8 mouse cellular contexts compared by ENCODE assay signal in genomic region chr4:155992241-155992905, GRCm38 (mm10). TPM values are rescaled to one million over a fixed set of nuclear protein-coding genes. Genes with fewer than 3 reads are reported as not detected.
DNase-seq lines count a peak whose midpoint lies in the region; ATAC-seq and TF ChIP-seq lines count a peak whose summit lies in the region.

B3galt6 (minus strand) TSS chr4:155992649.
Sdf4 (plus strand) TSS chr4:155992872.

- peak within 1 kb of the TSS; percentile 68 for H3K9ac ChIP-seq in hindbrain, postnatal 0 days (replicated peaks; ENCODE audit: low read length)

- peak; percentile 68 for TF ChIP-seq POLR2A in cerebellum, adult 2 months (IDR thresholded peaks at IDR 0.05; ENCODE audit: borderline replicate concordance, insufficient read depth, low read length)

- H3K4me1 ChIP-seq in cerebellum, adult 2 months (ENCODE audit: control insufficient read depth, insufficient read depth, low read length), result peaks cover 12% of the 10 kb centered on the region
- H3K4me1 ChIP-seq in hindbrain, postnatal 0 days (ENCODE audit: insufficient read depth, low read length), result peaks cover 9% of the 10 kb centered on the region

- peaks cover 12% of the 10 kb centered on the region for H3K36me3 ChIP-seq in hindbrain, postnatal 0 days (ENCODE audit: insufficient read depth, low read length)

- H3K27ac ChIP-seq in cerebellum, adult 2 months (ENCODE audit: insufficient read depth, low read length), result peak within 1 kb of the TSS; percentile 99
- peak within 1 kb of the TSS; percentile 98 for H3K27ac ChIP-seq in hindbrain, postnatal 0 days

- H3K27me3 ChIP-seq in cerebellum, adult 2 months (ENCODE audit: control insufficient read depth, insufficient read depth, low read length), result no peaks in the 10 kb centered on the region
- H3K27me3 ChIP-seq in hindbrain, postnatal 0 days (ENCODE audit: insufficient read depth, low read length), result no peaks in the 10 kb centered on the region

- no peaks in the 10 kb centered on the region for H3K9me3 ChIP-seq in hindbrain, postnatal 0 days (ENCODE audit: low read length)

- peak within 1 kb of the TSS; percentile 88 for H3K4me2 ChIP-seq in hindbrain, postnatal 0 days (ENCODE audit: low read depth, low read length)

- peak within 1 kb of the TSS; percentile 90 for H3K4me3 ChIP-seq in cerebellum, adult 2 months (replicated peaks; ENCODE audit: insufficient read depth, low read depth, low read length)
- peak within 1 kb of the TSS; percentile 82 for H3K4me3 ChIP-seq in hindbrain, postnatal 0 days (ENCODE audit: low read length)

- peak; percentile 72 for TF ChIP-seq CTCF in cerebellum, adult 2 months (IDR thresholded peaks at IDR 0.05; ENCODE audit: borderline replicate concordance, insufficient read depth, low read depth, low read length)
- peak; percentile 37; the same call in 1 of the 2 replicates for TF ChIP-seq CTCF in hindbrain, postnatal 0 days (IDR thresholded peaks at IDR 0.05; ENCODE audit: low read depth)

- peak; percentile 85 for DNase-seq in MN1 (ENCODE audit: low spot score)
- DNase-seq in cerebellum, adult 2 months, result peak; percentile 92 to 95
- DNase-seq in forelimb bud, embryonic 11.5 days (ENCODE audit: low read depth, low spot score), result peak; percentile 90
- peak; percentile 94 for DNase-seq in hindbrain, postnatal 0 days (ENCODE audit: low spot score)
- peak; percentile 78 to 90 for DNase-seq in left cerebral cortex, adult 18-20 months (ENCODE audit: low spot score in 2 of 2)
- peak; percentile 90 to 92 for DNase-seq in lung, postnatal 4 days
- peak; percentile 93 for DNase-seq in retina, postnatal 1 day
- DNase-seq in urinary bladder, postnatal 10 days (ENCODE audit: low spot score), result peak; percentile 27

- peak; percentile 91 for ATAC-seq in hindbrain, postnatal 0 days

- WGBS in cerebellum, adult 2 months, result under 1% methylated on average over 99 of the region's 99 CpGs
- WGBS in hindbrain, postnatal 0 days, result 1% methylated on average over 99 of the region's 99 CpGs

RNA-seq across cellular contexts. Expression of gene B3galt6, which starts in this region (rescaled TPM):
- 10.8 and 11.4 TPM in 2 replicates for polyA plus RNA-seq in cerebellum, adult 2 months (2012; rRNA removed)
- 48.8 and 56.8 TPM in 2 replicates for total RNA-seq in hindbrain, postnatal 0 days (2014; rRNA removed)
- polyA plus RNA-seq in hindbrain, postnatal 0 days (2015; fragmentation: Nextera tagmentation; extraction: Ambion mirVana), result 26.1 and 26.2 TPM in 2 replicates
- 10 to 100 TPM in 1 of 2 experiments, 1 to 10 TPM in 1; 8.9 to 10.7 TPM for total RNA-seq in left cerebral cortex, adult 18-20 months (2021)

RNA-seq across cellular contexts. Expression of gene Sdf4, which starts in this region (rescaled TPM):
- polyA plus RNA-seq in cerebellum, adult 2 months (2012; rRNA removed), result 136 and 142 TPM in 2 replicates
- 100 and 121 TPM in 2 replicates for total RNA-seq in hindbrain, postnatal 0 days (2014; rRNA removed)
- polyA plus RNA-seq in hindbrain, postnatal 0 days (2015; fragmentation: Nextera tagmentation; extraction: Ambion mirVana), result 122 and 127 TPM in 2 replicates
- total RNA-seq in left cerebral cortex, adult 18-20 months (2021), result 100 to 1,000 TPM; 213 to 215 TPM

Comparison
In these comparisons a context has a peak if more than half of its experiments do, and no peak if none do; other contexts are left out.
1. Peak in every context shown above with its lines: DNase-seq, ATAC-seq, H3K4me3 ChIP-seq and H3K27ac ChIP-seq.
2. DNase-seq: peak in every context shown above with its lines; median percentile 94 in hindbrain, postnatal 0 days; 94 in cerebellum, adult 2 months; 93 in retina, postnatal 1 day; 91 in lung, postnatal 4 days; 90 in forelimb bud, embryonic 11.5 days; 85 in MN1; 84 in left cerebral cortex, adult 18-20 months; 27 in urinary bladder, postnatal 10 days.